10 mouse cellular contexts compared by ENCODE assay signal in genomic region chr17:87655616-87656015, GRCm38 (mm10). TPM values are rescaled to one million over a fixed set of nuclear protein-coding genes. Genes with fewer than 3 reads are reported as not detected.
"Had no signal": no experiment of that assay in that cellular context is flagged by ENCODE, and none has a peak within 500 bp of the region (broad histone marks: within the 10 kb centered on the region; RNA-seq: fewer than 3 reads in every experiment).

No protein-coding gene starts in this region.

RNA-seq across cellular contexts. Expression of gene Epcam, which starts 19.8 kb away (rescaled TPM):
- total RNA-seq: common myeloid progenitor, adult 5-6 weeks; gastrocnemius, adult 18-20 months; gastrocnemius, adult 2 months; gastrocnemius, adult 8-10 months; gastrocnemius, postnatal 10 days; gastrocnemius, postnatal 25 days; gastrocnemius, postnatal 36 days; heart, adult 2 months; heart, adult 8-10 months had no signal
- polyA plus RNA-seq: erythroblast, embryonic 14.5 days had no signal
